Mouse (Mus musculus) limb, embryonic 14.5 days (tissue): Measurements from ENCODE around the gene Itpkb. TPM values are rescaled to one million over a fixed set of nuclear protein-coding genes. Genes with fewer than 3 reads are reported as not detected.
A peak's percentile ranks its signal among the peaks of the same experiment; 100 is the strongest.

ENCODE experiments used
- ATAC-seq: fragments of 200-750 bp; cut with Nextera tagmentation; 2 replicates; pipeline ENCODE4 v1.8.0; 2017; ENCODE audit warnings: low read depth, moderate number of reproducible peaks, moderate TSS enrichment; ENCODE audit not compliant: low FRiP score
- DNase-seq: peaks from one replicate; pipeline ENCODE4 v3.0.0-alpha.2; 2015; ENCODE audit warnings: low spot score
- H3K27ac ChIP-seq: fragments of 300-500 bp; sonication (generic); replicated peaks from 2 replicates; pipeline ENCODE4 v1.5.1; 2014; ENCODE audit warnings: low read depth, mild to moderate bottlenecking, low read length, moderate library complexity, mixed read lengths
- H3K27me3 ChIP-seq: fragments of 300-500 bp; sonication (generic); 2 replicates; pipeline ENCODE4 v1.6.1; 2014; ENCODE audit warnings: low read length, mixed read lengths; ENCODE audit not compliant: control insufficient read depth, insufficient read depth
- H3K36me3 ChIP-seq: fragments of 300-500 bp; sonication (generic); 2 replicates; pipeline ENCODE4 v1.6.1; 2014; ENCODE audit warnings: mild to moderate bottlenecking, low read length, moderate library complexity, mixed read lengths; ENCODE audit not compliant: control insufficient read depth, insufficient read depth
- H3K4me1 ChIP-seq: fragments of 300-500 bp; sonication (generic); 2 replicates; pipeline ENCODE4 v1.6.1; 2014; ENCODE audit warnings: antibody characterized with exemption, low read length, mixed read lengths; ENCODE audit not compliant: control insufficient read depth, insufficient read depth
- H3K4me2 ChIP-seq: fragments of 300-500 bp; sonication (generic); replicated peaks from 2 replicates; pipeline ENCODE4 v1.6.1; 2014; ENCODE audit warnings: low read depth, mild to moderate bottlenecking, low read length, moderate library complexity; ENCODE audit not compliant: severe bottlenecking
- H3K4me3 ChIP-seq: fragments of 300-500 bp; sonication (generic); replicated peaks from 2 replicates; pipeline ENCODE4 v1.5.1; 2014; ENCODE audit warnings: low read length
- H3K9ac ChIP-seq: fragments of 300-500 bp; sonication (generic); 2 replicates; pipeline ENCODE4 v1.6.1; 2014; ENCODE audit warnings: mild to moderate bottlenecking, low read depth, low read length, moderate library complexity; ENCODE audit not compliant: severe bottlenecking
- H3K9me3 ChIP-seq: fragments of 300-500 bp; sonication (generic); 2 replicates; pipeline ENCODE4 v1.6.1; 2016; ENCODE audit warnings: low read length; ENCODE audit not compliant: control insufficient read depth
- POLR2A ChIP-seq: fragments of 200-500 bp; IDR thresholded peaks from 2 replicates; pipeline ENCODE4 v1.8.0; 2012; ENCODE audit warnings: inconsistent platforms, mild to moderate bottlenecking, moderate library complexity, borderline replicate concordance; ENCODE audit not compliant: insufficient read depth, insufficient read length; ENCODE audit errors: extremely low read depth
- WGBS: fragments of 180-500 bp; shearing (Covaris S2); extraction: QIAGEN DNeasy Blood & Tissue Kit; methylation state at CpG from one replicate; pipeline ENCODE4 v1.1.7; 2014; 5-methylcytosine and 5-hydroxymethylcytosine counted together
- polyA plus RNA-seq, 2 experiments: library from polyadenylated mRNA; depleted of rRNA in 1 of 2; stranded (reverse) in 1 of 2; unstranded in 1 of 2; fragments of >200 nt; fragmentation: Nextera tagmentation in 1 of 2; extraction: Ambion mirVana in 1 of 2; gene quantifications; 2 replicates each; pipeline versions ENCODE4 v1.2.1 to v1.2.3; 2012 to 2014

Itpkb gene
- polyA plus RNA-seq, 2 experiments, result 8.4 to 16.2 TPM

DNA sequence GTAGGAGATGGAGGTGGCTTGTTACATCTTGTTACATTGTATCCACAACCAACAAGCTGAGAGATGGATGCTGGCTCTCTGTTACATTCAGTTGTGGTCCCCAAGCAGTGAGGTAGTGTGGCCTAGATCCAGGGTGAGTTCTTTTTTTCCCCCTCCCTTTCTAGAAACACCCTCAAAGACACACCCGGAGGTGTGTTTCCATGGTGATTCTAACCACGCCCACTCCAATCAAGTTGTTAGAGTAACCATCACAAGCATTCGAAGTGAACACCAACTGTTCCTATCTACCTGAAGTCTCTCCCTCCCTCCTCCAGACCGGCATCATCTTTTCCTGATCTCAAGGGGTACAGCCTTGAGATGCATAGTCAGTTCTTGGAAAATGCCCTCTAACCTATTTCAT is 21.4 kb upstream of the Itpkb start:
- Histone ChIP-seq H3K36me3 (no peaks in the 10 kb centered on the region), H3K27ac (no peak overlapping the region), H3K4me3 (no peak overlapping the region), H3K4me1 (peaks cover 20% of the 10 kb centered on the region), H3K9ac (no peak overlapping the region), H3K27me3 (no peaks in the 10 kb centered on the region), H3K4me2 (no peak overlapping the region), H3K9me3 (no peaks in the 10 kb centered on the region)
- no peak for TF ChIP-seq POLR2A
- no peak for DNase-seq
- 61% methylated on average over 4 of the region's 4 CpGs for WGBS
- no peak for ATAC-seq

DNA sequence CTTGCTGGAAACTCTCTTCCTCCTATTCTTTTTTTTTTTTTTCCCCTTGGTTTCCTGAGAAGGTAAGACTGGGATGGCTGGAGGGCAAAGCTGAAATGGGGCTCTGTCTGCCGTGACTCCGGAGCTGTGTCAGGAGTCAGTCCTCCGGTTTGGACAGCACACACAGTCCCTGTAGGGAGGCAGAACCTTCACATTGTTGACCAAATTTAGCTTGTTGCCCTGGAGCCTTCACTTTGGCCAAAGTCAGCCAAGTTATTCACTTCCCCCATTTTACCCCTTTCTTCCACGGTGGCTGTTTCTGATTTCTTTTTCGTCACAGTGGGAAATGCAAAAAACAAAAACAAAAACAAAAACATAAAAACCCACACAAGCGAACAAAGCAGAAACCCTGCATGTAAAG is 18.0 kb upstream of the Itpkb start:
- TF ChIP-seq POLR2A, result no peak
- Histone ChIP-seq H3K9me3 (no peaks in the 10 kb centered on the region), H3K36me3 (no peaks in the 10 kb centered on the region), H3K4me1 (peaks cover 20% of the 10 kb centered on the region), H3K4me3 (no peak overlapping the region), H3K27me3 (no peaks in the 10 kb centered on the region), H3K9ac (no peak overlapping the region), H3K4me2 (no peak overlapping the region), H3K27ac (no peak overlapping the region)
- ATAC-seq (no peak), DNase-seq (no peak)
- 67% methylated on average over 6 of the region's 6 CpGs for WGBS

DNA sequence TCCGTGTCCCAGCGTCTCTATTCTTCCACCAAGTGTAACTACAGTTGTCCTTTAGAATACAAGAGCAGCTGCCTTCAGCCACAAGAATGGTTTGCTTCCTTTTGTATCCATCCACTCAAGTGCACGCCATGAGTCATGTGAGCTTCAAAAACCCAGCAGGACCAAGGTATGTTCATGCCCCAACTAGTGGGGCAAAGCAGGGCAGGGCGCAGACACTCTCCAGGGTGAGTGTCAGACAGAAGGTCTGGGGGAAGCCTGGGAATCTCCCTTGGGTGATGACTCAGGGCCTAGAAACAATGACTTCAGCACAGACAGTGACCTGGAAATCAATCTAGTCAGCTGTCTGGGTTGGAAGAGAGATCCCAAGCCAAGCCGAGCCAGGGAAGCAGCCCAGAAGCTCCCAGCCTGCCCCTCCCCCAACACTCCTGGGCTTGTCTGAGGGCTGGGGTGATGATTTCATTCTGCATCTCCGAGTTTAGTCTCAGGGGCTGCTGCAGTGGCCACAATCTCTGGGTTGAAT is 17.4 kb upstream of the Itpkb start:
- no peak overlapping the region for H3K9ac ChIP-seq
- H3K27ac ChIP-seq, result no peak overlapping the region
- 46% methylated on average over 6 of the region's 6 CpGs for whole genome bisulfite sequencing
- TF ChIP-seq POLR2A, result no peak
- H3K36me3 ChIP-seq, result no peaks in the 10 kb centered on the region
- no peaks in the 10 kb centered on the region for H3K9me3 ChIP-seq
- DNase-seq (peak; percentile 56), ATAC-seq (no peak)
- no peaks in the 10 kb centered on the region for H3K27me3 ChIP-seq
- peaks cover 15% of the 10 kb centered on the region for H3K4me1 ChIP-seq
- H3K4me3 ChIP-seq, result no peak overlapping the region
- H3K4me2 ChIP-seq, result peak overlapping the region; percentile 47; the same call in 1 of the 2 replicates

GRCm38 (mm10) chr1:180313517-180314440 is 16.5 kb upstream of the Itpkb start:
- H3K36me3 ChIP-seq, result no peaks in the 10 kb centered on the region
- 0 out of 2 replicates have a peak overlapping the region, but pooled peaks have one; percentile 21 for H3K9ac ChIP-seq
- H3K4me2 ChIP-seq, result peak overlapping the region; percentile 47
- ATAC-seq (peak; percentile 70), DNase-seq (peak; percentile 46)
- peaks cover 14% of the 10 kb centered on the region for H3K4me1 ChIP-seq
- H3K27ac ChIP-seq, result no peak overlapping the region
- no peaks in the 10 kb centered on the region for H3K9me3 ChIP-seq
- H3K27me3 ChIP-seq, result no peaks in the 10 kb centered on the region
- no peak for TF ChIP-seq POLR2A
- whole genome bisulfite sequencing, result 8% methylated on average over 20 of the region's 20 CpGs
- H3K4me3 ChIP-seq, result peak overlapping the region; percentile 31

DNA sequence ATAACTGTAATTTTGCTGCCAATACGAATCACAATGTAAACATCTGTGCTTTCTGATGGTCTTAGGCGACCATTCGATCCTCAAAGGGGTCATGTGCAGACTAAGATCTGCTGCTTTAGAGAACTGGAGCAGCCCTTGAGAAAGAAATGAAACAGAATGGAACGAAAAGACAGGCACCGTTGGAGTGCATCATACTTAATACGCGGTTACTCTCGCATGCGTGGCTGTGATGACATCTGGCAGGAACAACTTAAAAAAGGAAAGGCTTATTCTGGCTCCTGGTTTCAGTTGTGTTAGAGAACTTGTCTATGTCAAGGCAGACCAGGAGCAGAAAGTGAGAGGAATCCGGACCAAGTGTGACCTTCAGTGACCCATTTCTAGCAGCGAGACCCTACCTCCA is 15.6 kb upstream of the Itpkb start:
- WGBS, result 80% methylated on average over 11 of the region's 11 CpGs
- Histone ChIP-seq H3K27ac (no peak overlapping the region), H3K4me1 (peaks cover 14% of the 10 kb centered on the region), H3K36me3 (no peaks in the 10 kb centered on the region), H3K9ac (no peak overlapping the region), H3K4me3 (no peak overlapping the region), H3K27me3 (no peaks in the 10 kb centered on the region), H3K4me2 (no peak overlapping the region), H3K9me3 (no peaks in the 10 kb centered on the region)
- ATAC-seq, result no peak
- DNase-seq, result no peak
- no peak for TF ChIP-seq POLR2A
